Mouse (Mus musculus): ENCODE measurements around the gene Trim30a. TPM values are rescaled to one million over a fixed set of nuclear protein-coding genes. Genes with fewer than 3 reads are reported as not detected.
"Not testable (repeated sequence)": the region's sequence is repeated elsewhere in the genome, so short reads cannot be mapped to it uniquely, and the experiment has no call there.

Gene Trim30a
- total RNA-seq (2018; cell fraction: chromatin; rRNA removed) = 1,000 to 10,000 TPM in 3 of 26 experiments, 100 to 1,000 TPM in 23; 202 to 1,177 (median 682) TPM
- total RNA-seq (2018; cell fraction: cytosol; rRNA removed) = 100 to 1,000 TPM; 132 to 424 (median 261) TPM
- 1,000 to 10,000 TPM in 3 of 26 experiments, 100 to 1,000 TPM in 23; 228 to 1,113 (median 664) TPM for total RNA-seq (2018; cell fraction: nucleus; rRNA removed)
- 101 to 215 TPM (median 103 TPM) in 3 replicates for polyA plus RNA-seq (2018)

DNA sequence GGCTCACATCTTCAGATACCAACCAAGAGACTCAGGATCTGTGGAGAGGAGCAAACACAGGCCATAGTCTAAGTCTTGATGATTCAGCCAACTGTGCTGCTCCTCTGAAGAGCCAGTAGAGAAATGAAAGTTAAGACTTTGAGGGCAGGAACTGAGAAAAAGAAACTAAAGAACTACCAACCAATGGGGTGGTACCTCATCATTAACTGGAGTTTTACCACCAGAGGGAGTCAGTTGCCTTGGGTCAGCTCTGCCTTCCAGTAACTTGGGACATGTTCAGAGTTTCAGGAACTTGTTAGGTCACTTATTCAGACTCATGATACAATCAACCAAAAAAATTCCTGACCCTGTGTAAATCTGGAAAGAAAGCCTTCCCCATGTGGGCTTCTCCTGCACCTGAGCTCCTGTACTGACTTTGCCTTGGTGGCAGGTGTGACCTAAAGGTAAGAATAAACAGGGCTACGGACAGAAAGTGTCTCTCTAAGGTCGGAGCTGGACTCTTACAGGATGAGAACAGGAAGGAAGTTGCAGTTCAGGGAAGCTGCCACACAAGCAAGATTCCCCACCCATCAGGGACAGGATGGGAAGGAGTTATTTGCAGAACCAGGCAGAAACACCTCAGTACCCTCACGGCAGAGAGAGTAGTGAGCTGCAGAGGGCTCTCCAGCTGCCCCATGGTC, at the start of gene Trim30a:
TSS of gene Trim30a (minus strand) at position 129 of the 680 bp plus-strand sequence.
- Histone ChIP-seq H3K79me2 (ENCODE audit: inconsistent target) (peaks cover 48% of the 10 kb centered on the region), H3K36me3 (ENCODE audit: inconsistent target) (0 out of 2 replicates have a peak, but pooled peaks cover 6% of the 10 kb centered on the region), H3K4me3 (ENCODE audit: inconsistent target) (peak within 1 kb of the TSS; percentile 65), H3K27ac (peak within 1 kb of the TSS; percentile 89)
- WGBS (ENCODE audit: missing documents) = 0% methylated on average over 3 of the region's 3 CpGs

DNA sequence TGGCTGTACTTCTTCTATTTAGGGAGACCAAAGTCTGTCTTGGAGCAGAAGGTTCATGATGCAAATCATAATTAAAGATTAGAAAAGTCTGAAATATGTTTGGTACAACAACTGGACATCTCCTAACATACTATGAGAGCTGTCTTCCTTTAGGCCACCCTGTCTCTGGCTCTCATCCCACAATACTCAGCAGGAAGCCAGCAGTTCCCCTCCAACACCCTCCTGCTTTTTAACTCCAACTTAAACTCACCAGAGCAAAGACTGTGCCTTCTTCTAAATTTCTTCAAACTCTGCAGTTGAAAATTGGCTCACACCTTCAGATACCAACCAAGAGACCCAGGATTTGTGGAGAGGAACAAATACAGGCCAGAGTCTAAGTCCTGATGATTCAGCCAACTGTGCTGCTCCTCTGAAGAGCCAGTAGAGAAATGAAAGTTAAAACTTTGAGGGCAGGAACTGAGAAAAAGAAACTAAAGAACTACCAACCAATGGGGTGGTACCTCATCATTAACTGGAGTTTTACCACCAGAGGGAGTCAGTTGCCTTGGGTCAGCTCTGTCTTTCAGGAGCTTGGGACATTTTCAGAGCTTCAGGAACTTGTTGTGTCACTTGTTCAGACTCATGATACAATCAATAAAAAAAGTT, 42.5 kb upstream of the Trim30a start, which contains the start of gene Trim30d:
TSS of gene Trim30d (minus strand) at position 429 of the 645 bp plus-strand sequence.
- H3K36me3 ChIP-seq (ENCODE audit: inconsistent target) = peaks cover 25% of the 10 kb centered on the region
- H3K79me2 ChIP-seq (ENCODE audit: inconsistent target) = peaks cover 32% of the 10 kb centered on the region
- H3K27ac ChIP-seq = peak within 1 kb of the TSS; percentile 71
- peak within 1 kb of the TSS; percentile 49 for H3K4me3 ChIP-seq (ENCODE audit: inconsistent target)

DNA sequence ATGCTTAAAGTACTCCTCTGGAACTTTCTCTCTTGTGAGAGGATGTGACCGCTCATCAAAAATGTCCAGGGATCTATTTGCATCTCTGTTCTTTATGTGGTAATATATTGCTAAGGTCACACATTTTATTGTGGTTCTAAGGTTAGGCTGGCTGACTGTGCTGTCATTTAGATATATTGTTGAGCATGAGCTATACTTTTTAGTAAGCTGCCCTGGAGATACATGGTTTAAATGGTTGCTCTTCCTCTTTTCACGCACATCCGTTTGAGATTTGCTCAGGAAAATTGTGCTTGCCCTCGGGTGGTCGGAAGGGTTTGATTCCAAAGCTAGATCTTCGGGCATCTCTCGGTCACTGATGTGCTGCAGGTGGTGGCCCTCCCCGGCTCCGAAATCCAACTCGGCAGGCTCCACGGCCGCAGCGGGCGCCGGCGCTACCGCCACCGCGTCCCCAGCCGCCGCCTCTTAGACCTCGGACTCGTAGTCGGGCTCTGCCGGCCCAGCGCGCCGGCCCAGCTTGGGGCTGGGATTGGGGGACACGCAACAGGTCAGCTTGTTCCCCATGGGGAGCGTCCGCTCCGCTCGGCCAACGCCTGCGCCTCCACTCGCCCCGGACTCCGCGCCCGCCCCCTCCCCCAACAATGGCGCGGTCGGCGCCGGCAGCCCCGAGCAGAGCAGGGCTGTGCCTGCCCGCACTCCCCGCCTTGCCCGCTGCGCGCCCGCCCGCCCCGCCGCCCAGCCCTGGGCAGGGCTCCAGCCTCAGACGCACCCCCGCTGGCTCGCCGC, 36.8 kb upstream of the Trim30a start:
- Histone ChIP-seq H3K4me3 (ENCODE audit: inconsistent target) (no peak overlapping the region), H3K27ac (no peak overlapping the region), H3K36me3 (ENCODE audit: inconsistent target) (peaks cover 28% of the 10 kb centered on the region), H3K79me2 (ENCODE audit: inconsistent target) (peaks cover 39% of the 10 kb centered on the region)
- 46% methylated on average over 50 of the region's 59 CpGs for WGBS (ENCODE audit: missing documents)

DNA sequence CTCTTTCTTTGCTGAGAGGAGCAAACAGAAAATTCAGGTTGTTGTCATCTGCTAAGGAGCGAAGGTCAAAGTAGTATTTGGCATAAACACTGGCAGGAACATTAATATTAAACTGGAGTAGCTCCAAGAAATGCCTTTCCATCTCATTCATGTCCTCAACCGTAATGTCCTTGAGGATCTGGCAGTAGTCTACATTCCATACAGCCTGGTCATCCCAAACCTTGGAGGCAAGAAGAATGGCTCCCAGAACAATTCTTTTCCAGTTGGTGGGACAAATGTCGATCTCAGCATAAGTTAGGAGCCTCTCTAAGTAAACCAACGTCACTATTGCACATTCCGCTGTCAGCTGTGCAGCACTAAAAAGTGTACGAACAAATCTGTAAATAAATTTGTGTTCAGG, 36.2 kb upstream of the Trim30a start:
- H3K36me3 ChIP-seq (ENCODE audit: inconsistent target) = peaks cover 24% of the 10 kb centered on the region
- 90% methylated on average over 4 of the region's 6 CpGs for WGBS (ENCODE audit: missing documents)
- peaks cover 39% of the 10 kb centered on the region for H3K79me2 ChIP-seq (ENCODE audit: inconsistent target)

DNA sequence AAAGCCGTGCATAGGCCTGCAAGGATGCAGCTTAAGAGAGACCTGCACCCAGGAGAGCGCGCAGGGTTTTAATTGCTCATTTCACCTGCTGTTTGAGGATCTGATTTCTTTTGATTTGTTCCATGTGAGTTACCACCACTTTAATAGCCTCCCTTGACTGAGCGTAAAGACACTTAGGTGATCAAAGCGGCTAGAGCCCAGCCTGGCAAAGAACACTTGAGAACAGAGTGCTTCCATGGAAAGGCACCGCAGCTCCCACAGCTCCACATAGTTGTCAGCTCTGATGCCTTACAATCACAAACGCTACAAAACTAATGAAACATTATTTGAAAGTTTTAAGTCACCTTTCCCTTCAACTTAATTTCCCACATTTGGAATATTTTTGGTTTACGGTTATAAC, 34.5 kb upstream of the Trim30a start:
- 90% methylated on average over 2 of the region's 8 CpGs for WGBS (ENCODE audit: missing documents)
- not testable (repeated sequence) for H3K36me3 ChIP-seq (ENCODE audit: inconsistent target); H3K4me3 ChIP-seq (ENCODE audit: inconsistent target); H3K27ac ChIP-seq
- peaks cover 39% of the 10 kb centered on the region; the same call in 1 of the 2 replicates for H3K79me2 ChIP-seq (ENCODE audit: inconsistent target)

More for the DNA sequence above, 36.2 kb upstream of the Trim30a start:
- not testable (repeated sequence) for H3K4me3 ChIP-seq (ENCODE audit: inconsistent target); H3K27ac ChIP-seq

DNA sequence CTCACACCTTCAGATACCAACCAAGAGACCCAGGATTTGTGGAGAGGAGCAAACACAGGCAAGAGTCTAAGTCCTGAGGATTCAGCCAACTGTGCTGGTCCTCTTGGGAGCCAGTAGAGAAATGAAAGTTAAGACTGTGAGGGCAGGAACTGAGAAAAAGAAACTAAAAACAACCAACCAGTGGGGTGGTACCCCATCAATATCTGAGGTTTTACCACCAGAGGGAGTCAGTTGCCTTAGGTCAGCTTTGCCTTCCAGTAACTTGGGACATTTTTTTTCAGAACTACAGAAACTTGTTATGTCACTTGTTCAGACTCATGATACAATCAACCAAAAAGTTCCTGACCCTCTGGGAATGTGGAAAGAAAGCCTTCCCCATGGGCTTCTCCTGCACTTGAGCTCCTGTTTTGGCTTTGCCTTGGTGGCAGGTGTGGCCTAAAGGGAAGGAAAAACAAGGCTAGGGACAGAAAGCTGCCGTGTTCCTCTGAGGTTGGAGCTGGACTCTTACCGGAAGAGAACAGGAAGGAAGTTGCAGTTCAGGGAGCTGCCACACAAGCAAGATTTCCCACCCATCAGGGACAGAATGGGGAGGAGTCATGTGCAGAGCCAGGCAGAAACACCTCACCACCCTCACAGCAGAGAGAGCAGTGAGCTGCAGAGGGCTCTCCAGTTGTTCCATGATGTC, 18.9 kb downstream of the Trim30a start:
- H3K79me2 ChIP-seq (ENCODE audit: inconsistent target) = peaks cover 92% of the 10 kb centered on the region
- peak overlapping the region; percentile 53 for H3K4me3 ChIP-seq (ENCODE audit: inconsistent target)
- WGBS (ENCODE audit: missing documents) = 0% methylated on average over 2 of the region's 2 CpGs
- peaks cover 27% of the 10 kb centered on the region for H3K36me3 ChIP-seq (ENCODE audit: inconsistent target)
- peak overlapping the region; percentile 88 for H3K27ac ChIP-seq

DNA sequence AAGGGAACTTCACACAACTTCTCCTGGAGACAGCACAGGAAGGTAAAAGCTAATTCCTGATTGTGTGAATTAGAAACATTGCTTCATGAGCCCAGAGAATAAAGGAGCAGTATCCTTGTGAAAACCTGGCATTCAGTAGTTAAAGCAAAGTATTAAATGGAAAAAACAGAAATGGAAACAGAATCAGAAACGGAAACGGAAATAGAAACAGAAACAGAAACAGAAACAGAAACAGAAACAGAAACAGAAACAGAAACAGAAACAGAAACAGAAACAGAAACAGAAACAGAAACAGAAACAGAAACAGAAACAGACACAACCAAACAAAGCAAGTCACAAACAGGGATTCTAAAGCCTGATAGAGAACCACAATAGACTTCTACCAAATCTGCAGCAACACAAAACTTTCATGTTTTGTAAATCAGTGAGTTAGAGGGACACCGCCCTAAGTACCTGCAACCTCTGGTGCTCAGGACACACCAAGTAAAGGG, 60.5 kb downstream of the Trim30a start:
- WGBS (ENCODE audit: missing documents) = 86% methylated on average over 3 of the region's 3 CpGs

DNA sequence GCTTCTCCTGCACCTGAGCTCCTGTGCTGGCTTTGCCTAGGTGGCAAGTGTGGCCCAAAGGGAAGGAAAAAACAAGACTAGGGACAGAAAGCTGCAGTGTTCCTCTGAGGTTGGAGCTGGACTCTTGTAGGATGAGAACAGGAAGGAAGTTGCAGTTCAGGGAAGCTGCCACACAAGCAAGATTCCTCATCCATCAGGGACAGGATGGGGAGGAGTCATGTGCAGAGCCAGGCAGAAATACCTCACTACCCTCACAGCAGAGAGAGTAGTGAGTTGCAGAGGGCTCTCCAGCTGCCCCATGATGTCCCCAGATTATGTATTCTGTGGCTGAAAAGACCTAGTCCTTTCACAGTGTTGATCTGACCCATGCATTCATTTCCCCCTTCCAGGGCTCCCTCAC, 63.9 kb downstream of the Trim30a start:
- H3K27ac ChIP-seq = peak overlapping the region; percentile 90
- H3K36me3 ChIP-seq (ENCODE audit: inconsistent target) = no peaks in the 10 kb centered on the region
- H3K4me3 ChIP-seq (ENCODE audit: inconsistent target) = no peak overlapping the region; the same call in 1 of the 2 replicates
- peaks cover 42% of the 10 kb centered on the region for H3K79me2 ChIP-seq (ENCODE audit: inconsistent target)

More for the DNA sequence above, 60.5 kb downstream of the Trim30a start:
- H3K27ac ChIP-seq = no peak overlapping the region
- H3K36me3 ChIP-seq (ENCODE audit: inconsistent target) = no peaks in the 10 kb centered on the region
- peaks cover 8% of the 10 kb centered on the region for H3K79me2 ChIP-seq (ENCODE audit: inconsistent target)
- no peak overlapping the region for H3K4me3 ChIP-seq (ENCODE audit: inconsistent target)

DNA sequence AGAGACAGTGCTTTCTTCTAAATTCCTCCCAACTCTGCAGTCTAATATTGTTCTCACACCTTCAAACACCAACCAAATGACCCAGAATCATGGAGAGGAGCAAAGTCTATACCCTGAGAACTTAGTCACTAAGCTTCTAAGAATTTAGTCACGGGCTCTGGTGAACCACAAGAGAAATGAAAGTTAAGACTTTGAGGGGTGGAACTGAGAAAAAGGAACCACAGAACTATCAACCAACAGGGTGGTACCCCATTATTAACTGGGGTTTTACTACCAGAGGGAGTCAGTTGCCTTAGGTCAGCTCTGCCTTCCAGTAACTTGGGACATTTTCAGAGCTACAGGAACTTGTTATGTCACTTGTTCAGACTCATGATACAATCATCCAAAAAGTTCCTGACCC, 64.3 kb downstream of the Trim30a start, which contains the start of gene Trim30c:
TSS of gene Trim30c (minus strand) at position 140 of the 400 bp plus-strand sequence.
- H3K4me3 ChIP-seq (ENCODE audit: inconsistent target) = peak within 1 kb of the TSS; percentile 35

DNA sequence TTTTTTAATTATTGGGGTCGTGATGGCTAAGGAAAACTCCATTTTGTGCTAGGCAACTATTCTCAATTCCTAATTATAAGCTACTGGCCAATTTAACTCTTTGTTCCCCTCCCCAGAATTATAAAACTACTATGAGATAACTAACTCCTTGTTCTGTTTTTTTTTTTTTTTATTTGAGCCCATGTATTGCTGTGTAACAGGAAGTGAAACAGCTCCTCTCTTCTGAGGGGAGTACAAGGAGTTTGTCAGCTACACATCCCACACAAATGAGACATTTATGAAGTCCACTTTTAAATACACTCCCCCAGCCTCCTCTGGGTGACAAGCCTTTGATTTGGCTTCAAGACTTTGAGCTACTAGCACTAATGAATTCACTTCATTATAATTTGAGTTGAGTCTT, 66.5 kb downstream of the Trim30a start:
- Histone ChIP-seq H3K4me3 (ENCODE audit: inconsistent target) (peak overlapping the region; percentile 35; the same call in 1 of the 2 replicates), H3K27ac (no peak overlapping the region), H3K36me3 (ENCODE audit: inconsistent target) (no peaks in the 10 kb centered on the region; the same call in 1 of the 2 replicates), H3K79me2 (ENCODE audit: inconsistent target) (peaks cover 68% of the 10 kb centered on the region)
- 31% methylated on average over 1 of the region's 1 CpGs for WGBS (ENCODE audit: missing documents)

More for the DNA sequence above, 64.3 kb downstream of the Trim30a start, which contains the start of gene Trim30c:
- Histone ChIP-seq H3K27ac (peak within 1 kb of the TSS; percentile 90), H3K36me3 (ENCODE audit: inconsistent target) (no peaks in the 10 kb centered on the region), H3K79me2 (ENCODE audit: inconsistent target) (peaks cover 46% of the 10 kb centered on the region)
- 0% methylated on average over 1 of the region's 1 CpGs for whole genome bisulfite sequencing (ENCODE audit: missing documents)

DNA sequence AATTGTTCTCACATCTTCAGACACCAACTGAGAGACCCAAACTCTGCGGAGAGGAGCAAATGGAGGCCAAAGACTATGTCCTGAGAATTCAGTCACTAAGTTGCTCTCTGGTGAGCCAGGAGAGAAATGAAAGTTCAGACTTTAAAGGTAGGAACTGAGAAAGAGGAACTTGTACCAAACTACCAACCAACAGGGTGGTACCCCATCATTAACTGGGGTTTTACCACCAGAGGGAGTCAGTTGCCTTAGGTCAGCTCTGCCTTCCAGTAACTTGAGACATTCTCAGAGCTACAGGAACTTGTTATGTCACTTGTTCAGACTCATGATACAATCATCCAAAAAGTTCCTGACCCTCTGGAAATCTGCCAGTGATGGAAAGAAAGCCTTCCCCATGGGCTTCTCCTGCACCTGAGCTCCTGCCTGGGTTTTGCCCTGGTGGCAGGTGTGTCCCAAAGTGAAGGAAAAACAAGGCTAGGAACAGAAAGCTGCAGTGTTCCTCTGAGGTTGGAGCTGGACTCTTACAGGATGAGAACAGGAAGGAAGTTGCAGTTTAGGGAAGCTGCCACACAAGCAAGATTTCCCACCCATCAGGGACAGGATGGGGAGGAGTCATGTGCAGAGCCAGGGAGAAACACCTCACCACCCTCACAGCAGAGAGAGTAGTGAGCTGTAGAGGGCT, 95.1 kb downstream of the Trim30a start, which contains the start of gene Trim30b:
TSS of gene Trim30b (minus strand) at position 149 of the 679 bp plus-strand sequence.
- Histone ChIP-seq H3K27ac (peak within 1 kb of the TSS; percentile 84), H3K4me3 (ENCODE audit: inconsistent target) (peak within 1 kb of the TSS; percentile 23), H3K36me3 (ENCODE audit: inconsistent target) (no peaks in the 10 kb centered on the region), H3K79me2 (ENCODE audit: inconsistent target) (no peaks in the 10 kb centered on the region; the same call in 1 of the 2 replicates)
- WGBS (ENCODE audit: missing documents) = 9% methylated on average over 1 of the region's 1 CpGs

DNA sequence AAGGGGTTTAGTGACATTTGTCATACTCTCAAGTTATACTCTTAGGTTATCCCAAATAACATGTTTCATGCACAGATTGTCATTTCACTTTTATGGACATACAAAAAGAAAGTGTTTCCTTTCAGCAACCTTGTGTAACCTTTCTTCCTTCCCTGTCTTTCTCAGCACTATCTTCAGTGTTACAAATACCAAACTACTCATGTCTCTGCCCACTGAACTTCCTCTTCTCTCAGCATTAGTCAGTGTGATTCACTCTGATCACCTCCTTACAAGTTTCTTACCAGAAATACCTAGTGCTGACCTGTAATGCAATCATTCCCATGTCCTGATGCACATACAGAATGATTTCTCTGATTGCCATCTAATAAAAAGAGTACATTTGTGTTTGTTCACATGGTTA, 98.7 kb downstream of the Trim30a start:
- H3K79me2 ChIP-seq (ENCODE audit: inconsistent target) = no peaks in the 10 kb centered on the region; the same call in 1 of the 2 replicates
- H3K4me3 ChIP-seq (ENCODE audit: inconsistent target) = no peak overlapping the region
- peaks cover 8% of the 10 kb centered on the region; the same call in 1 of the 2 replicates for H3K36me3 ChIP-seq (ENCODE audit: inconsistent target)
- no peak overlapping the region for H3K27ac ChIP-seq

Measured in macrophage (primary cell).